Mouse (Mus musculus): ENCODE results near the gene Ank3.

DNA sequence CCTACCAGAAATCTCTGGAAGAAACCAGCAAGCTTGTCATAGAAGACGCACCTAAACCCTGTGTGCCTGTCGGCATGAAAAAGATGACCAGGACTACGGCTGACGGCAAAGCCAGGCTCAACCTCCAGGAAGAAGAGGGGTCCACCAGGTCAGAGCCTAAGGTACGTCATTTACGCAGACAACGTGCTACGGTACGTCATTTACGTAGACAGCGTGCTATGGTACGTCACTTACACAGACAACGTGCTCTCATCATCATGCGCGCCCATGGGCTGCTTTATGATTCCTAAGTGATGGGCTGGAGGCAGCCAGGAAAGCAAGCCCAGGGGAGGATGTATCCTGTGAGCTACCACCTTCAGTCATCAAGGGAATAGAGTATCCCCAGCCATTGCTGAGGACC is 606.3 kb downstream of the Ank3 start:
- TF ChIP-seq CTCF (IDR thresholded peaks at IDR 0.05; ENCODE audit: low read depth) (no peak), EP300 (IDR thresholded peaks at IDR 0.05; ENCODE audit: low read depth) (no peak)
